Mouse (Mus musculus) intestine, embryonic 15.5 days (tissue): Measurements from ENCODE around the gene Vav3. TPM values are rescaled to one million over a fixed set of nuclear protein-coding genes. Genes with fewer than 3 reads are reported as not detected.

ENCODE experiments used
- ATAC-seq: fragments of 200-750 bp; cut with Nextera tagmentation; 2 replicates; pipeline ENCODE4 v1.8.0; 2017; ENCODE audit warnings: moderate TSS enrichment, moderate library complexity
- H3K27ac ChIP-seq: fragments of 300-500 bp; sonication (generic); 2 replicates; pipeline ENCODE4 v1.5.1; 2015; ENCODE audit warnings: mild to moderate bottlenecking, inconsistent platforms
- H3K27me3 ChIP-seq: fragments of 300-500 bp; sonication (generic); replicated peaks from 2 replicates; pipeline ENCODE4 v1.6.1; 2015; ENCODE audit warnings: inconsistent platforms
- H3K36me3 ChIP-seq: fragments of 300-500 bp; sonication (generic); 2 replicates; pipeline ENCODE4 v1.6.1; 2015; ENCODE audit warnings: inconsistent platforms
- H3K4me1 ChIP-seq: fragments of 300-500 bp; sonication (generic); replicated peaks from 2 replicates; pipeline ENCODE4 v1.6.1; 2015; ENCODE audit warnings: inconsistent platforms
- H3K4me2 ChIP-seq: fragments of 300-500 bp; sonication (generic); replicated peaks from 2 replicates; pipeline ENCODE4 v1.6.1; 2015; ENCODE audit warnings: mild to moderate bottlenecking, inconsistent platforms
- H3K4me3 ChIP-seq: fragments of 300-500 bp; sonication (generic); replicated peaks from 2 replicates; pipeline ENCODE4 v1.5.1; 2015; ENCODE audit warnings: inconsistent platforms
- H3K9ac ChIP-seq: fragments of 300-500 bp; sonication (generic); 2 replicates; pipeline ENCODE4 v1.6.1; 2015; ENCODE audit warnings: inconsistent platforms
- H3K9me3 ChIP-seq: fragments of 300-500 bp; sonication (generic); 2 replicates; pipeline ENCODE4 v1.6.1; 2016; ENCODE audit warnings: inconsistent platforms
- WGBS: fragments of 180-500 bp; shearing (Covaris S2); methylation state at CpG from one replicate; pipeline ENCODE4 v1.1.7; 2015; 5-methylcytosine and 5-hydroxymethylcytosine counted together
- polyA plus RNA-seq: library from polyadenylated mRNA; unstranded; fragments of >200 nt; fragmentation: Nextera tagmentation; extraction: Ambion mirVana; gene quantifications from 2 replicates; pipeline ENCODE4 v1.2.1, GENCODE M21; 2015

Vav3 gene
- polyA plus RNA-seq, 1 experiment from 2014 or later, result 16.6 TPM

GRCm38 (mm10) chr3:109683608-109684295, 343.3 kb downstream of the Vav3 start:
- Histone ChIP-seq H3K36me3 (no peaks in the 10 kb centered on the region), H3K27ac (no peak overlapping the region), H3K9ac (no peak overlapping the region), H3K27me3 (no peaks in the 10 kb centered on the region), H3K4me1 (no peaks in the 10 kb centered on the region), H3K4me2 (no peak overlapping the region), H3K9me3 (no peaks in the 10 kb centered on the region), H3K4me3 (no peak overlapping the region)
- no peak for ATAC-seq
- 56% methylated on average over 5 of the region's 5 CpGs for WGBS

GRCm38 (mm10) chr3:109690566-109690965, 350.1 kb downstream of the Vav3 start:
- Histone ChIP-seq H3K27ac (no peak overlapping the region), H3K4me2 (no peak overlapping the region), H3K9me3 (no peaks in the 10 kb centered on the region), H3K4me3 (no peak overlapping the region), H3K36me3 (no peaks in the 10 kb centered on the region), H3K27me3 (no peaks in the 10 kb centered on the region), H3K9ac (no peak overlapping the region), H3K4me1 (no peaks in the 10 kb centered on the region)
- WGBS, result 74% methylated on average over 2 of the region's 2 CpGs
- no peak for ATAC-seq

GRCm38 (mm10) chr3:109692613-109693012, 352.2 kb downstream of the Vav3 start:
- Histone ChIP-seq H3K4me3 (no peak overlapping the region), H3K27ac (no peak overlapping the region), H3K4me1 (no peaks in the 10 kb centered on the region), H3K36me3 (no peaks in the 10 kb centered on the region), H3K4me2 (no peak overlapping the region), H3K9me3 (no peaks in the 10 kb centered on the region), H3K9ac (no peak overlapping the region), H3K27me3 (no peaks in the 10 kb centered on the region)
- 85% methylated on average over 3 of the region's 3 CpGs for WGBS
- no peak for ATAC-seq

- Histone ChIP-seq H3K4me1 (no peaks in the 10 kb centered on the region), H3K27me3 (no peaks in the 10 kb centered on the region), H3K27ac (no peak overlapping the region), H3K36me3 (no peaks in the 10 kb centered on the region), H3K9me3 (no peaks in the 10 kb centered on the region), H3K9ac (no peak overlapping the region), H3K4me3 (no peak overlapping the region), H3K4me2 (no peak overlapping the region)
- ATAC-seq, result no peak
- 33% methylated on average over 1 of the region's 1 CpGs for WGBS
Measured at GRCm38 (mm10) chr3:109701301-109701700, 360.8 kb downstream of the Vav3 start.

- Histone ChIP-seq H3K27me3 (no peaks in the 10 kb centered on the region), H3K9me3 (no peaks in the 10 kb centered on the region), H3K4me3 (no peak overlapping the region), H3K4me1 (no peaks in the 10 kb centered on the region), H3K27ac (no peak overlapping the region), H3K36me3 (no peaks in the 10 kb centered on the region), H3K4me2 (no peak overlapping the region), H3K9ac (no peak overlapping the region)
- 87% methylated on average over 2 of the region's 2 CpGs for WGBS
- no peak for ATAC-seq
Measured at GRCm38 (mm10) chr3:109707786-109708460, 367.5 kb downstream of the Vav3 start.

GRCm38 (mm10) chr3:109711751-109712150, 371.3 kb downstream of the Vav3 start:
- Histone ChIP-seq H3K27me3 (no peaks in the 10 kb centered on the region), H3K27ac (no peak overlapping the region), H3K4me3 (no peak overlapping the region), H3K9me3 (no peaks in the 10 kb centered on the region), H3K4me1 (no peaks in the 10 kb centered on the region), H3K4me2 (no peak overlapping the region), H3K9ac (no peak overlapping the region), H3K36me3 (no peaks in the 10 kb centered on the region)
- WGBS, result 88% methylated on average over 7 of the region's 7 CpGs
- ATAC-seq, result no peak

GRCm38 (mm10) chr3:109714476-109714875, 374.0 kb downstream of the Vav3 start:
- no peak for ATAC-seq
- H3K4me2 ChIP-seq, result no peak overlapping the region
- no peaks in the 10 kb centered on the region for H3K4me1 ChIP-seq
- H3K27me3 ChIP-seq, result no peaks in the 10 kb centered on the region
- no peak overlapping the region for H3K27ac ChIP-seq
- H3K9ac ChIP-seq, result no peak overlapping the region
- no peaks in the 10 kb centered on the region for H3K36me3 ChIP-seq
- no peak overlapping the region for H3K4me3 ChIP-seq
- no peaks in the 10 kb centered on the region for H3K9me3 ChIP-seq

GRCm38 (mm10) chr3:109721753-109722152, 381.3 kb downstream of the Vav3 start:
- Histone ChIP-seq H3K4me1 (no peaks in the 10 kb centered on the region), H3K27ac (no peak overlapping the region), H3K27me3 (no peaks in the 10 kb centered on the region), H3K4me3 (no peak overlapping the region), H3K36me3 (no peaks in the 10 kb centered on the region), H3K4me2 (no peak overlapping the region), H3K9ac (no peak overlapping the region), H3K9me3 (no peaks in the 10 kb centered on the region)
- WGBS, result 88% methylated on average over 3 of the region's 3 CpGs
- ATAC-seq, result no peak

- Histone ChIP-seq H3K27ac (no peak overlapping the region), H3K4me2 (no peak overlapping the region), H3K4me3 (no peak overlapping the region), H3K27me3 (no peaks in the 10 kb centered on the region), H3K9me3 (no peaks in the 10 kb centered on the region), H3K36me3 (no peaks in the 10 kb centered on the region), H3K9ac (no peak overlapping the region), H3K4me1 (no peaks in the 10 kb centered on the region)
- 81% methylated on average over 1 of the region's 1 CpGs for WGBS
- ATAC-seq, result peak; percentile 45; the same call in 1 of the 2 replicates
Measured at GRCm38 (mm10) chr3:109726776-109727175, 386.3 kb downstream of the Vav3 start.

- Histone ChIP-seq H3K27me3 (no peaks in the 10 kb centered on the region), H3K36me3 (no peaks in the 10 kb centered on the region), H3K4me3 (no peak overlapping the region), H3K4me1 (no peaks in the 10 kb centered on the region), H3K9ac (no peak overlapping the region), H3K4me2 (no peak overlapping the region), H3K9me3 (no peaks in the 10 kb centered on the region), H3K27ac (no peak overlapping the region)
- no peak for ATAC-seq
- WGBS, result 87% methylated on average over 5 of the region's 5 CpGs
Measured at GRCm38 (mm10) chr3:109731592-109732230, 391.3 kb downstream of the Vav3 start.

- no peak overlapping the region for H3K4me3 ChIP-seq
- no peaks in the 10 kb centered on the region for H3K4me1 ChIP-seq
- no peak overlapping the region for H3K9ac ChIP-seq
- no peak overlapping the region for H3K27ac ChIP-seq
- no peaks in the 10 kb centered on the region for H3K27me3 ChIP-seq
- H3K36me3 ChIP-seq, result no peaks in the 10 kb centered on the region
- H3K4me2 ChIP-seq, result no peak overlapping the region
- ATAC-seq, result peak; percentile 89
- WGBS, result 49% methylated on average over 10 of the region's 10 CpGs
- no peaks in the 10 kb centered on the region for H3K9me3 ChIP-seq
Measured at GRCm38 (mm10) chr3:109732327-109733182, 392.1 kb downstream of the Vav3 start.
